Mouse (Mus musculus) activated CD4-positive, CD25-positive, alpha-beta regulatory T cell, adult 9 weeks (primary cell): Measurements from ENCODE around the gene Vmn2r22. TPM values are rescaled to one million over a fixed set of nuclear protein-coding genes. Genes with fewer than 3 reads are reported as not detected.

Experiments used
- polyA plus RNA-seq: library from polyadenylated mRNA; unstranded; fragments of 100-300 nt; shearing (Covaris generic); gene quantifications from one replicate; pipeline ENCODE4 v1.2.1, GENCODE M21; 2017

Vmn2r22 gene
- not detected for polyA plus RNA-seq

GRCm38 (mm10) chr6:123650625-123651024 is at the start of gene Vmn2r22:
Gene Vmn2r22 (minus strand): TSS chr6:123650725.

Other genes with a start within 250 kb of the Vmn2r22 start
- gene Vmn2r20, start 232.6 kb downstream of the Vmn2r22 start, polyA plus RNA-seq: not detected
- gene Vmn2r21, start 117.3 kb downstream of the Vmn2r22 start, polyA plus RNA-seq: not detected
- not detected for gene Vmn2r23, start 51.9 kb upstream of the Vmn2r22 start, polyA plus RNA-seq
- gene Vmn2r24, start 128.2 kb upstream of the Vmn2r22 start, polyA plus RNA-seq: not detected
- gene Vmn2r25, start 202.7 kb upstream of the Vmn2r22 start, polyA plus RNA-seq: not detected